Mouse (Mus musculus): Measurements from ENCODE around the gene Fancl.
"Not testable (repeated sequence)": the region's sequence is repeated elsewhere in the genome, so short reads cannot be mapped to it uniquely, and the experiment has no call there.

Fancl gene

GRCm38 (mm10) chr11:26385971-26386370, at the start of gene Fancl:
Gene Fancl, plus strand, starts transcription at chr11:26386135.
- in situ Hi-C loops (cut with MboI; ENCODE audit: unreplicated experiment in 2 of 2), result loop anchor here in 1 of 2 experiments (10.0 kb wide), 1 partner anchor 199 kb away; no protein-coding TSS in a partner anchor

DNA sequence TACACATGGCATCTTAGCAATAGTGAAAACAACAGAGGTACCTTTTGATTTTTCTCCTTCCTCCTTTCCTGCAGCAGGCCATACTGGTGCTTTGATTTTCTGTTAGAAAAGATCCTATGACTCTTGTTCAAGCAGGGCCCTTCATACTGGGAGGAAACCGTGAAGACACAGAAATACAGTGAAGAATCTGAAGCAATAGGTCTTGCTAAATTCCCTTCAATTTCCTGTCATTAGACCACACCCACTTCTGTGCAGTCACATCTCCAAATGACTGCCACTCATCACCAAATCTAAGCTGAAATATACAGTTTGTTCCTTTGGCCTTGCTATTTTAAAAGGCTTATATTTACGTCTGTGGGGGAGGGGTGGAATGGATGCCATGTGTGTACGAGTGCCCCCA, 49.1 kb upstream of the Fancl start:
- in situ Hi-C loops (cut with MboI; ENCODE audit: unreplicated experiment in 2 of 2), result no loop called here

DNA sequence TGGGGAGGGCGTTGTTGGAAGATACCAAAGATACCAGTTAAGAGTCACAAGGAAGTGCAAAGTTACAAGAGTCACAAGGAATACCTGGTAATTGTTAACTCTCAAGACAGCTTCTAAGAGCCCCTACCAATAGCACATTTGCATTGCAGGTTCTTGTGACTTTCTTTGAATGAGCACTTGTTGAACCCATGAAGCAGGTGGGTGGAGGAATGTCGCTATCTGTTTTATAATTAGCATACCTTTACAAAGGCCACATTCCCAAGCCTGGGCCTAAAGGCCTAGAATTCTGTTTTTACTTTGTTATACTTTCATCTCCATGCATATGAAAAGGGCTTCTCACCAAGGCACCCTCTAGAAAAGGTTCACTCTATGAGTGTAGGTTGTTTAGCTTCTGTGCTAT, 15.8 kb upstream of the Fancl start:
- in situ Hi-C loops (cut with MboI; ENCODE audit: unreplicated experiment in 2 of 2), result not testable (repeated sequence)

DNA sequence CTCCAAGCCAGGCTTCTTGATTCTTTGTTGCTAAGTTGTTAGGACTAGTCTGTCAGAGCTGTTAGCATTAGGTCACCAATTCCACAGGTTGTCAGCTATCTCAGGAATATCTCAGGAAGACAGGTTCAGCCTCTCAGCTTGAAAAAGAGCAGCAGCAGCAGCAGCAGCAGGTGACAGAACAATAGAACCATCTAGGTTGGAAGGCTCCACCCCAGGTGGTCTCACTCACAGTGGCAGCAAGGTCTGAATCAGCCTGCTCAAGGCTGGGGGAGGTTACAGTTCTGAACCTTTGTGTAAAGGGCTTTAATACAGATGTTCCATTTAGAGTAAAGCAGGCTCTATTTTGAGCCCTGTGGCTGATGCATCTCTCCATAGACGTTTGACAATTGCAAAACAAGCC, 14.0 kb upstream of the Fancl start:
- in situ Hi-C loops (cut with MboI; ENCODE audit: unreplicated experiment in 2 of 2), result not testable (repeated sequence)

- in situ Hi-C loops (cut with MboI; ENCODE audit: unreplicated experiment in 2 of 2), result no loop called here
These were observed 11.8 kb upstream of the Fancl start for GRCm38 (mm10) chr11:26374132-26374531.

GRCm38 (mm10) chr11:26378074-26378473, 7.9 kb upstream of the Fancl start:
- in situ Hi-C loops (cut with MboI; ENCODE audit: unreplicated experiment in 2 of 2), result no loop called here

- in situ Hi-C loops (cut with MboI; ENCODE audit: unreplicated experiment in 2 of 2), result loop anchor here in 1 of 2 experiments (10.0 kb wide), 1 partner anchor 203 kb away; no protein-coding TSS in a partner anchor
These were observed 4.4 kb upstream of the Fancl start for GRCm38 (mm10) chr11:26381499-26381898.

- in situ Hi-C loops (cut with MboI; ENCODE audit: unreplicated experiment in 2 of 2), result loop anchor here in 1 of 2 experiments (10.0 kb wide), 1 partner anchor 198 kb away; no protein-coding TSS in a partner anchor
These were observed 743 bp downstream of the Fancl start for GRCm38 (mm10) chr11:26386678-26387077.

DNA sequence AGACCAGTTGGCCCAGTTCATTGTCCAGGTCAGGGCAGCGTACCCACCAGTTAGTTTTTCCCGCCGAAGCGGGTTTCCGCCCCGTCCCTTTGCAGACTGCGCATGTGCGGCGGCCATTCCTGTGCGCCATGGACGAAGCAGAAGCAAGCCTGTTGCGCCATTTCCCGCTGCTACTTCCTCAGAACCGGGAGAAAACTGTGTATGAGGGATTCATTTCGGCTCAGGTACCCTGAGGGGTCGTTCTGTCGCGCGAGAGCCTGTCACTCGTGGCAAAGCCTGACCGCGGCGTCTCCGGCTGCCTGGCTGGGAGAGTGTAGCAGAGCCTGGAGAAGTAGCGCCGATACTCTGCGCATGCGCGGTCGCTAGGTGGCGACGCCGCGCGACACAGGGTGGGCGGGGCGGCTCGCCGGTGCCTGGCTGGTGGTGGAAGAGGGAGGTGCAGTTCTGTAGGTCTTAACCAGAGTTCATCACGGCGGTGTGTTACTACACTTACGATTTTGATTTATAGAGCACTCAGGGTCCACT, 1.2 kb downstream of the Fancl start:
- in situ Hi-C loops (cut with MboI; ENCODE audit: unreplicated experiment in 2 of 2), result loop anchor here in 1 of 2 experiments (10.0 kb wide), 1 partner anchor 198 kb away; no protein-coding TSS in a partner anchor

- in situ Hi-C loops (cut with MboI; ENCODE audit: unreplicated experiment in 2 of 2), result no loop called here
These were observed 9.6 kb downstream of the Fancl start for GRCm38 (mm10) chr11:26395561-26395960.

- in situ Hi-C loops (cut with MboI; ENCODE audit: unreplicated experiment in 2 of 2), result no loop called here
These were observed 27.0 kb downstream of the Fancl start for GRCm38 (mm10) chr11:26412972-26413371.

DNA sequence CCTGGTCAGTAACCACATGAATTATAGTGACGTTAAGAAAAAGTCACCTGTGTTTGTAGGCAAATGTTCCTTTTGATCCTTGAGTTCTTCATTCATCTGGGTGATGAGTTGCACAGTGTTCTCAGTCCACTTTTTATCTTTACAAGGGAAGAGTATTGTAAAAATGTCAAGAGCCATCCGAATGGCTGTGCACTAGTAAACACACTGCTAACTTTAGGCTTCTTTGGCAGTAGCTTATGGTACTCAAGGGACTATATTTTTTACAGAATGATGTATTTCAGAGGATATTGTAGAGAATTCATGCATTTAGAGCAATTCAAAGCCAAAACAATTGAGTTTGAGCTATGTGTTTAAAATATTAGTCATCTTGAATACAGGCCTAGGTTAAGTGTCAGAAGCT, 35.5 kb downstream of the Fancl start:
- in situ Hi-C loops (cut with MboI; ENCODE audit: unreplicated experiment in 2 of 2), result no loop called here

DNA sequence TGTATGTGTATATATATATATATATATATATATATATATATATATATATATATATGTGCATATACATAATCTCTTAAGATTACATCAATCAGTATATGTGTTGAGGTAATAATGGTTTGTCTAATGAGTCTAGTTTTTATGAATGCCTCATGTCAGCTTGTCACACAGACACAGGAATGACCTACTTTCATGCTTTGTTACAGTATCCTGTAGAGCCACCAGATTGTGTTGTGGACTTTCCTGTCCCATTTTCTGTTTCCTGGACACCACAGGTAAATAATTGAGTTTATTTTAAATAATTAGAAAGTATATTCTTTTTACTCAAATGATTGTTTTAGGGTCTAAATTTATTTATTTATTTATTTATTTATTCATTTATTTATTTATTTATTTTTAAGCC, 48.3 kb downstream of the Fancl start:
- in situ Hi-C loops (cut with MboI; ENCODE audit: unreplicated experiment in 2 of 2), result no loop called here

DNA sequence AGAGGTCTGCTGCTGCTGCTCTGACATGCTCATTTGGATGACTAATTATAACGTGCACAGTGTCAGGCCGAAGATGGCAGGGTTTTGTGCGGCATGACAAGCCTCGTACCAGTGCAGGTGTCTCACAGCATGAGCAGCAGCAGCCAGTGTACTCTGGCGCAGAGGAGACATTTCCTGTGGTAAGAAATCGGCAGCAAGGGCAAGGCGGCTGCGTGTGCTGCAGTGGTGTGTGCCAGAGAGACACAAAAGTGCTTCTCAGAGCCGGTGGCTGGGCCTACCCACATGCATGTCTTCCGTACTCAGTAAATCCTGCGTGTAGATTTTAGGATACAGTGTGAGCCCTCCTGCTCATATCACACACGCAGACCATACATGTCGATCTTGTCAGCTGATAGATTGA, 51.9 kb downstream of the Fancl start:
- in situ Hi-C loops (cut with MboI; ENCODE audit: unreplicated experiment in 2 of 2), result no loop called here

- in situ Hi-C loops (cut with MboI; ENCODE audit: unreplicated experiment in 2 of 2), result no loop called here
These were observed 55.2 kb downstream of the Fancl start for GRCm38 (mm10) chr11:26441121-26441520.

GRCm38 (mm10) chr11:26444374-26444773, 58.4 kb downstream of the Fancl start:
- in situ Hi-C loops (cut with MboI; ENCODE audit: unreplicated experiment in 2 of 2), result no loop called here

DNA sequence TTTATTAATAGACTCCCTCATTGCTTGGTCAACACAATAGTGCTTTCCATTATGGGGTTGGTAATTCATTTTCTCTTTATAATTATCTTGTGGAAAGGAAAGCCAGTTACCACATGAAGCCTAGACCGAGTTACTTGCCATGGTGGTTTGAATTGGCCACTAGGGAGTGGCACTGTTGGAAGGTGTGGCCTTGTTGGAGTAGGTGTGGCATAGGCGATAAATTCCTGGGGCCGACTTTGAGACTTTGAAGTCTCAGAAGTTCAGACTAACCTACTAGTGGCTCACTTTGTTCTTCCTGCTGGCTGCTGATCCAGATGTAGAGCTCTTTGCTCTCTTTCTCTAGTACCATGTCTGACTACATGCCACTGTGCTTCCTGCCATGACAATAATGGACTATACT, 63.9 kb downstream of the Fancl start:
- in situ Hi-C loops (cut with MboI; ENCODE audit: unreplicated experiment in 2 of 2), result no loop called here

GRCm38 (mm10) chr11:26450636-26451035, 64.7 kb downstream of the Fancl start:
- in situ Hi-C loops (cut with MboI; ENCODE audit: unreplicated experiment in 2 of 2), result no loop called here

DNA sequence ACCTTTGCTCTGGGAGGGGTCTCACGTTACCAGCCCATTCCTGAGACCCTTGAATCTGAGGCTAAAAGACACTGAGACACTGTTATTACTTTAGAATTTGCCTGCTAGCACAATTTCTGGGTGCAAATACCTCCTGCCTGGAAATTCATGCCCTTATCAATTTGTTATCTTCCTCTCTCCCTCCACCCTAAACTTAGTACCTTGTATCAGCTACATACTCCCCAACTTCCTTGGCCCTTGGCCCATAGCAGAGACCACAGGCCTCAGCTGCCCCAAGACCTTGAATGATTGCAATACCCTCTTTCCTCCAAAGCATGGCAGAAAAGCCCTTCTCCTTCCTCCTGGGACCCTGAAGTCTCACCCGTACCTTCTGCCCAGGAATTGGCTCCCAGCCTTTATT, 65.3 kb downstream of the Fancl start:
- in situ Hi-C loops (cut with MboI; ENCODE audit: unreplicated experiment in 2 of 2), result no loop called here

DNA sequence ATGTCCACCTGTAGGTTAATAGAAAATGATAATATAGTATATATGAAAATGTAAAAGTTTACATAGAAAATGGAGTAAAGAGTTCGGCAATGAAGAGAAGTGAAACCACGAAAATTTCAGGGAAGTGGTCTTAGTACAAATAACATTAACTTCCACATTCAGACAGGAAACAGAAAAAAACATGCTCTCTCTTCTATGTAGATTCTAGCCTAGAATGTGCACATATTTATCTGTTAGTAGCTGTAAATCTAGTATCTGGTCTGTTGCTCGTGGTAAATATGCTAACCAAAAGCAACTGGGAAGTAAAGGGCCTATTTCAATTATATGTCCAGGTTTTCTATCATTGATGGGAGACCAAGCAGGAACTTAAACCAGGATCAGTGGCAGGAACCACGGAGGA, 66.8 kb downstream of the Fancl start:
- in situ Hi-C loops (cut with MboI; ENCODE audit: unreplicated experiment in 2 of 2), result no loop called here

- in situ Hi-C loops (cut with MboI; ENCODE audit: unreplicated experiment in 2 of 2), result no loop called here
These were observed 68.1 kb downstream of the Fancl start for GRCm38 (mm10) chr11:26454081-26454480.

- in situ Hi-C loops (cut with MboI; ENCODE audit: unreplicated experiment in 2 of 2), result no loop called here
These were observed 91.3 kb downstream of the Fancl start for GRCm38 (mm10) chr11:26477037-26477739.

Data from v-Abl transformed pro-B cells (cell line).